Mouse (Mus musculus): ENCODE measurements around the gene Slc12a7.
"Not testable (repeated sequence)": the region's sequence is repeated elsewhere in the genome, so short reads cannot be mapped to it uniquely, and the experiment has no call there.

Slc12a7 gene

DNA sequence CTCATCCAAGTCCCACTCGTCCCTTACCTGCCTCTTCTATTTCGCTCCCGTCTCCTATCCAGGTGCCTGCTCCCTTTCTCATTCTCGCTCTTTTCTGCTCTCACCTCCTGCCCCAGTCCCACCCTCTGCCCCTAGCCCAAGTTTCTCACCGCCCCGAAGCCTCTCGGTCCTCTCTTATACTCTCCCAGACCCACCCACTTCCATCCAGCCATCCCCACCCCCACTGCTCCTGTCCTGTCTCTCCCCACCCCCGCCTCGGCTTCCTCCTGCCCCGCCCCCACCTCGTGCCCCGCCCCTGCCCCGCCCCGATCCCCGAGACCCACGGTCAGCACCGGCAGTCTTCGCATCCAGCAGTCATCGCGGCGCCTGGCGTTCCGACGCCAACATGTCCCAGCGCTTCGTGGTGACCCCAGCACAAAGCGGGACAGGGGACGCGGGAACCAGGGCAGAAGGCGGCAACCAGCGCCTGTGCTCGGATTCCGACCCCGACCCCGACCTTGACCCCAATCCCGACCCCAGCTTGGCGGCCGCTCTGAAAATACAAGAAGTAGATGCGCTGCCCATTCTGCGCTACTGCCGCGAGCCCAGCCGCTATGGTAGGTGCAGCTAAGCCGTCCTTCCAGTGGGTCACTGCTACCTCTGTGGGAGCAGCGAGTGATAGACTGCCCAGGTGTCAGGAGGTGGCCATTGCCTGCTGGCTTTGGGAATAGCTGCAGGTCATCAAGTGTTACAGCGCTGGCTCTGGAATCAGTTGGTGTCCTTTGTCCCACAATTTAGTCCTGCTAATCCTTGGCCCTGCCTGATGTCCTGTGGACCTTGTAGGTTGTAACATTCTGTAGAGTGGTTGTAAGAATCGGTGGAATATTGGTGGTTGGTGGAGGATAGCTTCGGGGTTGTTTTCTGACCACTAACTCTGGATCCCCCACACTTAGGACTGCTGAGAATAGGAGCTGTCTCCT is at the start of gene Slc12a7:
Gene Slc12a7, plus strand, starts transcription at position 353 of the 959 bp plus-strand sequence.
- no peak for DNase-seq (ENCODE audit: low spot score in 2 of 2)

GRCm38 (mm10) chr13:73683682-73684081 is 49.2 kb upstream of the Slc12a7 start:
- DNase-seq (ENCODE audit: low spot score in 2 of 2): no peak

DNA sequence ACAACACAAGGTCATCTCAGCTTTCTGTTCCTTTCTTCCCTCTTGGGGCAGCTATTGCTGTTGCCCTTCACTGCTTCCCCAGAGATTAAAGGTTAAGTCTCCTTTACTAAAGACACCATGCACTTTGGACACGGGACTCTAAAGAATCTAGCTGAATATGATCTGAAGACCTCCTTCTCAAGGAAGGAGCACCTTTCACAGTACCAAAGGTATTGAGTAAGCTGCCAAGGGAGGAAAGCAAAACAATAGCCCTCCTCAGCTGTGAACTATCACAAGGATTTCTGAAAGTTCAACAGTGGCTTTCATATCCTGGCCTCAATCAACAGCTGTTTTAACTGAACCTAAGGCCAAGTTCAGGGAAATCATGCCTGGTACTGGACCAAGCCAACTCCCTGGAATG is 48.5 kb upstream of the Slc12a7 start:
- DNase-seq (ENCODE audit: low spot score in 2 of 2): no peak

- DNase-seq (ENCODE audit: low spot score in 2 of 2): no peak
These were observed 47.4 kb upstream of the Slc12a7 start for GRCm38 (mm10) chr13:73685502-73685901.

DNA sequence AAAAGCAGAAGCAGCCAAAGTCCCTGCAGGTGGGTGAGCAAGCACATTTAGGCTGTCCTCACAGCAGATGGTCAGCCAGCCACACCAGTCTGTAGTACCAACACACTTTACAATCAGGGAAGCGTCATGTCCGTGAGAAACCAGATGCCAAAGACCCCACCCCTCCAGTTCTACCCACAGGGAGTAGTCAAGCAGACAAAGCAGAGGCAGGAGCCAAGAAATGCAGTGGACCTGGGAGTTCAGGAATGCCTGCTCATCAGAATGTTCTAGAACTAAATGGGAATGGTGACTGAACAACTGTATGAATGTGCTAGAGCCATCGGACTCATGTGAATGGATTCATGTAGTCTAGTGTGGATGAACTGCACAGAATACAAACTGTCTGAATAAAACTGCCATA is 45.3 kb upstream of the Slc12a7 start:
- no peak for DNase-seq (ENCODE audit: low spot score in 2 of 2)

DNA sequence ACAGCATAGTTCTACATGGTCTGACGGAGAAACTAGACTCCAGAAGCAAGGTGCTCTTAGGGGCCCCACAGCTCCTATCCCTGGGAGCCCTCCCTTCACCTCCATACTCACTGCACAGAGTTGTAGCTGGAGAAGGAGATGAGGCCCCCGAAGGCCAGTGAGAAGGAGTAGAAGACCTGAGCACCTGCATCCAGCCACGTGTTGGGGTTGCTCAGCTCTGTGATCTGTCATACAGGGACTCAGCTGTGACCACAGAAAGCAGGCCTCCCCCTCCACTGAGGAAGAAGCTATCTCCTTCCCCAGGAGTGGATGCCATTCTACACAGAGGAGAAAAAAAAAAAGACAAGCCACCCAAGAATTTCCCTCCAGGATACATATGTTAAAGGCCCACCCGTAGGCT is 44.0 kb upstream of the Slc12a7 start:
- DNase-seq (ENCODE audit: low spot score in 2 of 2): no peak

DNA sequence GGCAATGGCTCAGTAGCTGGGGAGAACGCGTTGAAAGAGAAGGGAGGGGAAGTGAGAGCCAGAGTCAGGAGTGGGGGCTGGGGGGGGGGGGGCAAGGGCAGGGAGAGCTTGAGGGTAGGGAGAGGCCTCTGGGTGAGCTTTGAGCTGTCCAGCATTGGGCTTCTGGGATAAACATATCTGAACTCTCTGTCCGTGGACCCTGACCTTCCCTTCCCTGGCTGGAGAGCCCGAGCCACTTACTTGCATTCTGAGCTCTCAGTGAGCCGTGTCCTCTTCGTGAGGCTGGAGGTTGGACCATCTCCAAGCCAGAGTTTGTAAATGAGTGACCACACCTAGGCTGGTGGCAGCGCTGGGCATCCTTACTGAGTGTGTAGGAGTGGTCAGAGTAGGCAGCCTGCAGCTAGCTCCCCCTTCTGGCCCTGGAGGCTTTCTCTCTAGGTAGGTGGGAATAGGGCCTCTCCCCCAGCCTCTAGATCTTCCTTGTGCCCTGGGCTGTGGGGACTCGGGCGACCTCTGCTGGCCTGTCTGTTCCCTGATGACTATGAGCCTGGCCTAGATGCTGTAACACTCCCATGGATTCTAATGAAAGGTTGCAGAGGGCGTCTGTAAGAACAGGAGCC is 40.5 kb upstream of the Slc12a7 start:
- DNase-seq (ENCODE audit: low spot score in 2 of 2): peak; percentile 30 to 50

- no peak for DNase-seq (ENCODE audit: low spot score in 2 of 2)
These were observed 39.6 kb upstream of the Slc12a7 start for GRCm38 (mm10) chr13:73693333-73693732.

GRCm38 (mm10) chr13:73694972-73695371 is 37.9 kb upstream of the Slc12a7 start:
- no peak for DNase-seq (ENCODE audit: low spot score in 2 of 2)

DNA sequence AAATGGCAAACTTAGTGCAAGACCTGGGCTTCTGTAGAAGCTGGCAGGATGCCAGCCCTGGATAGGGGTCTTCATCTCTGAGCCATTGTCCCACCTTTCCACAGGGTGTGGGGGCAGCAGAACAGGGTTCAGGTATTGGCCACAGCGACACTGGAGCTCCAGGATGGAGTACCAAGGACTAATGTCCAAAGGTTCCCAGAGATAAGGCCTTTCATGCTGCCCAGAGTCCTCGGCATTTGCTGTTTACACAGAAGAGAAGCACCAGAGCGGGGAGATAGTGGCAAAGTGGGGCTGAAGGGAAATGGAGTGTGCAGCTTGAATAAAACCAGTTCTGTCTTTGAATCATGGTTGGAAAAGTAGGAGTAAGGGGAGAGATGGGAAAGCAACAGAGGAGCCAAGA is 36.4 kb upstream of the Slc12a7 start:
- DNase-seq (ENCODE audit: low spot score in 2 of 2): no peak

GRCm38 (mm10) chr13:73699714-73700113 is 33.2 kb upstream of the Slc12a7 start:
- DNase-seq (ENCODE audit: low spot score in 2 of 2): no peak

DNA sequence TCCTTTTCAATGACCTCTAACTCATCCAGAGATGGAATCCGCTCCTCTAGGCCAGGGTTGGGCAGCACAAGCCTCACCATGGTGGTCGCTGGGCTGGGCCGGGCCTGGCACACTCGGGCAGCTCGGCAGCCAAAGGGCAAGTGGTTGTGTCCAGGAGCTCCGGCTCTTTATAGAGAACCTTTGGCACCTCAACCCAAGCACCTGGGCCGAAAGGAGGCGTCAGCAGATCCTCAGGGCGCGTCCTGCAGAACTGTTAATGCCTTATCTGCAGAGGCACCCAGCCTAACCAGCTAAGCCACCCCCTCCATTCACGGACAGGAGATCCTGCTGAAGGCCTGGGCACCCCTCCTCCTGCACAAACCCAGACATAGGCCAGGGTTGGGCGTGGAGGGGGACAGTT is 32.3 kb upstream of the Slc12a7 start:
- no peak for DNase-seq (ENCODE audit: low spot score in 2 of 2)

DNA sequence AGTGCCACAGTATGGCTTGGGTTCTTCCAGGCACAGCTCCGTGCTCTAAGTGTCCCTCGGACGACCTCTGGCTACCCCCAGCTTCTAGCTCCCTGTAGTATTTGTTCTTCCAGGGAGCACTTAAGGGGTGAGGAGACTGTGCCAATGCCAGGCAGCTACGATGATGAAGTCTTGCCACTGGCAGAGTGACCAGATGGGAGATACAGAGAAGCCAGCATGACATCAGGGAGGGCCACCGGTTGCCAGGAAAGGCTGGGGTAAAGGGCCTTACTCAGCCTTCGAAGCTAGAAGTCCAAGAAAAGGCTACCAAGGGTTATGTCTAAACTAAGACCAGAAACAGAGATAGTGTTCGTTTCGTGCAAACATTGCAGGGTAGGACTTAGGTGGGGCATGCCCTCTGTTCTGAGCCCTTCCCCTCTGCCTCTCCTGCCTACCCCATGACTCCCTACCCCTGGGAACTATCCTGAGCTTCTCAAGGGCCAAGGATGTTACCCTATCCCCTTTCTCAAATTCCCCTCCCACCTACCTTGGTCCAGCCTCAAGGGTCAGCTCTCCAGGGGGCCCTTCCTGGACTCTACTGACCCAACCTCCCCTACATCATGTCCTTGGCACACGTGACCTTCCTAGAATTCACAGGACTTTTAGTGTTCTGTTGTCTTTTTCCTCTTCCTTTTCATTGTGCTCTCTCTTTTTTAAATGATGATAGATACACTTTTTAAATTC is 31.6 kb upstream of the Slc12a7 start:
- DNase-seq (ENCODE audit: low spot score in 2 of 2): no peak

GRCm38 (mm10) chr13:73702776-73703175 is 30.1 kb upstream of the Slc12a7 start:
- DNase-seq (ENCODE audit: low spot score in 2 of 2): no peak

- not testable (repeated sequence) for DNase-seq (ENCODE audit: low spot score in 2 of 2)
These were observed 29.4 kb upstream of the Slc12a7 start for GRCm38 (mm10) chr13:73703486-73703885.

- DNase-seq (ENCODE audit: low spot score in 2 of 2): no peak
These were observed 28.1 kb upstream of the Slc12a7 start, which contains the start of gene Slc6a19 for GRCm38 (mm10) chr13:73704694-73705325. Slc6a19 (minus strand) TSS chr13:73704865.

- DNase-seq (ENCODE audit: low spot score in 2 of 2): no peak
These were observed 23.4 kb upstream of the Slc12a7 start for GRCm38 (mm10) chr13:73709491-73709890.

DNA sequence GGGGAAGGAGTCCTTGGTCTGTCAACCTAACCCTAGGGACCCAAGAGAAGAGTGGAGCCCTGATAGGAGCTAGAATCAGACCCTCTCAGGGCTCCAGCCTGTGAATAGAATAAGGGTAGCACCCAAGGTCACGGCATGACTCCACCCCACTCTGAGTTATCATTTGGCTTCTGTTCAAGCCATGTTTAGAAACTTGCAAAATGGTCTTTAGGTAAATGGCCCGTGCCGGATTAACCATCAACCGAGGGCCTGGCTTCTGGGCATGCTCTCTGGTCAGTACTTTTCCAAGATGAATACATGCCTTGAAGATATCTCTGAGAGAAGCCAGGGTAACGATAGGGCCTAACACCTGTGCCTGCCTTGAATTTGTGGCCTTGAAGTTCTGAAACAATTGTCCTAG is 21.7 kb upstream of the Slc12a7 start:
- no peak for DNase-seq (ENCODE audit: low spot score in 2 of 2)

DNA sequence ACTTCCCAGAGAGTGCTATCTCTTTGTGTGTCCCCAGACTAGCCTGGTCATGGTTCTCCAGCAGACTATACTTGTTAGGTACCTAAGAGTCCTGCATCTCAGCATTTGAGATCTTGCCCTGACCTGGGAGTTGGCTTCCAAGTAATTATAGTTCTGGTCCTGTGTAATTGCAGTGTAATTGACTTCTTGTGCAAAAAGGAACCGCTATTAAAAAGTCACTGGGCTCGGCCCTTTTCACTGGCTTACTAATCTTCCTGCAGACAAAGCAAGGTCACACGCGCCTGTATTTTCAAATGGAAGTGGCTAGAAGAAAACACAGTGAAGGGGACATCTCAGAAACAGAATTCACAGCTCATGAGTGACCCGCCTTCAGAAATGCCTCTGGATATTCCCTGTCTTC is 21.1 kb upstream of the Slc12a7 start:
- no peak for DNase-seq (ENCODE audit: low spot score in 2 of 2)

DNA sequence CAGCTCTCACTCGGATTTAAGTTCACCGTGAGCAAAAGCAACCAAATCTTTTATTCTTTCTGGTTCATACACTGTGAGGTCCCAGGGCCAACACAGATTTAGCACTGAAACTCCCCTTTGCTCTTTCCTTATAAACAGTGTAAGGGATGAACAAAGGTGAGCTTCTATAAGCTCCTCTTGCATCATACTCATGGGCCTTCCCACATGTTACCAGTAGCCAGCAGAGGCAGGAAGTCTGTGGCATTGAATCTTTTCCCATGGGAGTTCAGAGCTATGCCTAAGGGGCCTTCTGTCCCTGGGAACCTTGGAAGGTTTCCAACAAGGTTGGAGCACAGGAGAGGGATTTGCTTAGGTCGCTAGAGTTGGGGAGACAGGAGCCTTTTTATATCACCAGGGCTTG is 20.7 kb upstream of the Slc12a7 start:
- DNase-seq (ENCODE audit: low spot score in 2 of 2): no peak

- DNase-seq (ENCODE audit: low spot score in 2 of 2): no peak
These were observed 19.7 kb upstream of the Slc12a7 start for GRCm38 (mm10) chr13:73713204-73713603.

GRCm38 (mm10) chr13:73714020-73714419 is 18.9 kb upstream of the Slc12a7 start:
- no peak for DNase-seq (ENCODE audit: low spot score in 2 of 2)
